Mouse (Mus musculus) megakaryocyte, embryonic 14.5 days (primary cell): ENCODE data around the gene Wasf1. TPM values are rescaled to one million over a fixed set of nuclear protein-coding genes. Genes with fewer than 3 reads are reported as not detected.

Experiments used
- H3K27me3 ChIP-seq: replicated peaks from 2 replicates; pipeline ENCODE3; 2012; ENCODE audit warnings: inconsistent platforms
- H3K36me3 ChIP-seq: replicated peaks from 2 replicates; pipeline ENCODE3; 2012; ENCODE audit warnings: low read length, inconsistent platforms, mixed read lengths
- H3K4me1 ChIP-seq: 2 replicates; pipeline ENCODE4 v1.6.1; 2012; ENCODE audit warnings: inconsistent platforms
- H3K4me3 ChIP-seq: replicated peaks from 2 replicates; pipeline ENCODE3; 2012; ENCODE audit warnings: moderate library complexity, mild to moderate bottlenecking, inconsistent platforms
- H3K9me3 ChIP-seq: 2 replicates; pipeline ENCODE4 v1.6.1; 2012; ENCODE audit warnings: inconsistent platforms
- FLI1 ChIP-seq: IDR thresholded peaks from 2 replicates; pipeline ENCODE4 v1.6.1; 2012; ENCODE audit warnings: low read length, inconsistent platforms, mixed read lengths
- GATA1 ChIP-seq: IDR thresholded peaks from 3 replicates; pipeline ENCODE4 v1.6.1; 2012; ENCODE audit warnings: mixed read lengths, low read length, inconsistent platforms, borderline replicate concordance
- polyA plus RNA-seq: library from polyadenylated mRNA; stranded (reverse); fragments of >175 nt; gene quantifications from 2 replicates; pipeline ENCODE4 v1.2.3, GENCODE M21; 2012; ENCODE audit warnings: low replicate concordance; ENCODE audit not compliant: insufficient read depth

The Wasf1 gene
- polyA plus RNA-seq, 1 experiment = 1.5 TPM

DNA sequence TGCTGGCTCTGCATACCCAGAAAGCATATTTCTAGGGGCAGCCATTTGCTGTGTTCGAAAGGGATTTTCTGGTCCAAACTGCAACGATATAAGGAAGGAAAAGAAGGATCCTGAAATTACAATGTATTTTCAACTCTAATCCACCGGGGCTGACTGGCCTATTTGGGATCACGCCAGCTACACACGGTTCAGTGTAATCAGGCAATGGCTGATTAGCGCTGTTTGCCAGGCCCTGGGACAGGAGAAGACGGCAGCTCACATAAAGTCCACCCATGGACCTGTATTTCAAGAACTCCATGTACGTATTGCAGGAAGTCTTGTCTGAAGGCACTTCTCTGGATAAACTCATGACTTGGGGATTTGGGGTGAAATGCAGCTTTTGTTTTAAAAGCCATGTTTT lies 25.7 kb upstream of the Wasf1 start:
- no peak for TF ChIP-seq FLI1
- TF ChIP-seq GATA1 = no peak
- peaks cover 55% of the 10 kb centered on the region for H3K36me3 ChIP-seq

DNA sequence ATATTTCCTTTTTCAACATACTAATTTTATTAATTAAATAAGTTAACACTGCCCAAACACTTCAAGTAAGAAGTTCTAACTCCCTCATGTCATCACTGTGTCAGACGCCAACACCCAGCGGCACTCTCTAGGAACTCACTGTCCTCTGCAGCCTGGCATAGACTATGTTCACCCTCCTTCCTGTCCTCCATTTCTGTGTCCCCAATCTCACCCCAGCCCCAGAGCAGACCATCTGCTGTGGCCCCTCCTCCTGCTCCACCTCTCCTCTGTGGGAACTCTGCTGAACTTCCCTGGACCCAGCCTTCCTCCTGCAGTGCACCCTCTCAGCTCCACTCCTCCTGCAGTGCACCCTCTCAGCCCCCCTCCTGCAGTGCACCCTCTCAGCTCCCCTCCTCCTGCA lies 15.2 kb upstream of the Wasf1 start:
- H3K27me3 ChIP-seq = no peaks in the 10 kb centered on the region
- H3K9me3 ChIP-seq = peaks cover 17% of the 10 kb centered on the region
- H3K4me3 ChIP-seq = peak overlapping the region; percentile 3
- peaks cover 60% of the 10 kb centered on the region for H3K36me3 ChIP-seq
- no peak for TF ChIP-seq GATA1
- no peak for TF ChIP-seq FLI1
- H3K4me1 ChIP-seq = peaks cover 43% of the 10 kb centered on the region

More for the DNA sequence above, 25.7 kb upstream of the Wasf1 start:
- peaks cover 33% of the 10 kb centered on the region for H3K4me1 ChIP-seq
- no peak overlapping the region for H3K4me3 ChIP-seq
- no peaks in the 10 kb centered on the region for H3K9me3 ChIP-seq
- H3K27me3 ChIP-seq = no peaks in the 10 kb centered on the region

DNA sequence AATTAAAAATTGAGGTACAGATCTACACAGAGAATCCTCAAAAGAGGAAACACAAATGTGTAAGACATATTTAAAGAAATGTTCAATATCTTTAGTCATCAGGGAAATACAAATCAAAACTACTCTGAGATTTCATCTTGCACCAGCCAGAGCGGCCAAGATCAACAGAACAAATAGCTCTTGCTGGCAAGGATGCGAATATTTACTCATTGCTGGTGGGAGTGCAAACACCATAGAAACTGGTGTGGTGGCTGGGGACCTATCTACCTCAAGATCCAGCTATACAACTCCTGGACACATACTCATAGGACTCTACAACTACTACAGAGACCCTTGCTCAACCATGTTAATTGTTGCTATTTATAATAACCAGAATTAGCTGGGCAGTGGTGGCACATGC lies 12.0 kb upstream of the Wasf1 start:
- no peaks in the 10 kb centered on the region for H3K27me3 ChIP-seq
- peaks cover 60% of the 10 kb centered on the region for H3K4me1 ChIP-seq
- TF ChIP-seq FLI1 (no peak), GATA1 (no peak)
- peaks cover 56% of the 10 kb centered on the region for H3K36me3 ChIP-seq
- H3K9me3 ChIP-seq = no peaks in the 10 kb centered on the region
- H3K4me3 ChIP-seq = no peak overlapping the region

DNA sequence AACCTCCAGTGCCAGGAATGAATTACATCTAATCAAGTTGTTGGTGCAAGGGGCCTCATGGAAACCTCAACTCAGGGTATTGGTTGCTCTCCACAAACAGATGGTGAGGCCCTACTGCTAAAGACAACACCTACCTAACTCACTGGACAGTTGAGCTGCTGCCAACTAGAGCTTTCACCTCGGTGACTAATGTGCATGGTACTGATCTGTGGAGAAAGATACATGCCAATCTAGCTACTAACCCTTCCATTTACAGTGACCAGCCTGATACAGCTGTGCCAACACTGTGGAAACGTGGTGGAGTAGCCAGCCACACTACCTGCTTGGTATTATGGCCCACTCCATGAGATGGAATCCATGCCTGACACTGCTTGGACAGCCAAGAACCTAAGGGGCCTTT lies 11.2 kb upstream of the Wasf1 start:
- no peak for TF ChIP-seq FLI1
- Histone ChIP-seq H3K9me3 (no peaks in the 10 kb centered on the region), H3K36me3 (peaks cover 54% of the 10 kb centered on the region), H3K4me1 (peaks cover 64% of the 10 kb centered on the region), H3K4me3 (no peak overlapping the region), H3K27me3 (no peaks in the 10 kb centered on the region)

DNA sequence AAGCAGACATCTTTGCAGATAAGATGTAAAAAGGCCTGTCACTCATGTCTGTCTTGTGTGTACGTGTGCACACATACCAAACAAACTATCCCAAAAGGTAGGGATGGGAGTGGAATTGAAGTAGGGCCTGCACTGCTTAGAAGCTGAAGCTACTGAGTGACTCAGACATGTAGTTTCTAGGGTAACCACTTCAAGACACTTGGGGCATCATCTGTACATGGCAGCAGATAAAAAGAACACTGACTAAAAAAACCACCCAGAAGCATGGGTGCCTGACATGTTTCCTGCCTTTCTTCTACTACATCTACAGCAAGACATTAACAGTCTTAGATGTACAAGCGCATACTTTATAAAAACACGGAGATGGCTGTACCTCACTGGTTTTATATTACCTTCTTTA lies 5.0 kb upstream of the Wasf1 start:
- no peaks in the 10 kb centered on the region for H3K9me3 ChIP-seq
- no peaks in the 10 kb centered on the region for H3K27me3 ChIP-seq
- peak overlapping the region; percentile 3 for H3K4me3 ChIP-seq
- H3K4me1 ChIP-seq = peaks cover 65% of the 10 kb centered on the region
- no peak for TF ChIP-seq FLI1
- TF ChIP-seq GATA1 = no peak
- H3K36me3 ChIP-seq = peaks cover 59% of the 10 kb centered on the region

DNA sequence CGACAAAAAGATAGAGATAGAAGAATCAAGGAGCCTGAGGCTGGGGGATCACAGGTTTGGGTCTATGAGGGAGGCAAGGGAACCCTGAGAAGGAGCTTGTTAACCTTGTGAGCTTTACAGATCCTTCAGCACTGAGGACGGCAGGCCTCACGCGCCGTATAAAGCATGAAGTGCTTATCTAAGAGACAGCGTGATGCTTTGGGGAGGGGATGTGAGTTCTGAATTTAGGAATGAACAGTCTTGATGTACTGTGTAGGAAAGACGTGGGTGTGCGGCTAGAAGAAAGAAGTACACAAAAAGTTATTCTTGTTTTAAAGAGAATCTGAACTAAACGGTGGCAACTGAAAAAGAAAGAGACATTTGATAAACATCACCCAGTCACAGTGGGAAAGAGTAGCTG lies 3.3 kb upstream of the Wasf1 start:
- Histone ChIP-seq H3K36me3 (peaks cover 45% of the 10 kb centered on the region), H3K4me1 (peaks cover 66% of the 10 kb centered on the region), H3K27me3 (peaks cover 14% of the 10 kb centered on the region), H3K4me3 (no peak overlapping the region), H3K9me3 (no peaks in the 10 kb centered on the region)
- TF ChIP-seq GATA1 (no peak), FLI1 (no peak)

DNA sequence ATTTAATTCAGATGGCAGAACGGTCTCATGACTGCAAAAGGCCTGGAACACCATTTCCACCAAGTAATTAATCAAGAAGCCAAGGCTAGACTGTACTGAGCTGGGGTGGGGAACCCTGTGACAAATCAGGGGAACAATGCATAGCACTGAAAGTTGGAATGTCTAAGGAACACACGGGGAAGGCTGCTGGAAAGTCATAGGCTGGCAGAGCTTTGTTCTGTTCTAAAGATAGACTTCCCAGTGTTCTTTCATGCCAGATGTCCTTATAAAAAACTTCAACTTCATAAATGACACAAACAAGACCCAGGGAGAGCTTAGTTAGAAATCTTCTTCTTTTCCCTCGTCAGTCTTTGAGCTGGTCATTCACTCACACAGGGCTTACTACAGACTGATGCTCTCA lies 2.0 kb upstream of the Wasf1 start:
- H3K4me1 ChIP-seq = peaks cover 62% of the 10 kb centered on the region
- TF ChIP-seq GATA1 (no peak), FLI1 (no peak)
- peaks cover 32% of the 10 kb centered on the region for H3K36me3 ChIP-seq
- H3K27me3 ChIP-seq = peaks cover 17% of the 10 kb centered on the region
- H3K9me3 ChIP-seq = no peaks in the 10 kb centered on the region
- no peak overlapping the region for H3K4me3 ChIP-seq

DNA sequence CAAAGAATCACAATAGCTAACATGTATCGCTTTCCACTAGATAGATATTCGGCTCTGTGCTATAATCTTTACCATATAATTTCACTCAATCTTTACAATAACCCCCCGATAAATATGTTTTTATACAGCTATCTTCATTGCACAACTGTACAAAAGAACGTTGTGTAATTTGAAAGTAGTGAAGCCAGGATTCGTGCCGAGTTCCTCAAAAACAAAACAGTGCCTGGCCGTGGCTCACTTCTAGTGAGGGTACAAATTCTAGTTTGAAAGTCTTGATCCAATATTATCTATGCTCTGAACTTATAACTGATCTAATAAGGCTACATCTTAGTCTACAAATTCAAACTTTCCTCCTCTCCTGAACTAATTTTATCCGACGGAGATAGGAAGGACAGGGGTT lies 942 bp upstream of the Wasf1 start:
- Histone ChIP-seq H3K27me3 (peaks cover 17% of the 10 kb centered on the region), H3K4me3 (peak overlapping the region; percentile 98), H3K36me3 (peaks cover 24% of the 10 kb centered on the region), H3K4me1 (peaks cover 55% of the 10 kb centered on the region), H3K9me3 (no peaks in the 10 kb centered on the region)
- TF ChIP-seq GATA1 (no peak), FLI1 (no peak)

DNA sequence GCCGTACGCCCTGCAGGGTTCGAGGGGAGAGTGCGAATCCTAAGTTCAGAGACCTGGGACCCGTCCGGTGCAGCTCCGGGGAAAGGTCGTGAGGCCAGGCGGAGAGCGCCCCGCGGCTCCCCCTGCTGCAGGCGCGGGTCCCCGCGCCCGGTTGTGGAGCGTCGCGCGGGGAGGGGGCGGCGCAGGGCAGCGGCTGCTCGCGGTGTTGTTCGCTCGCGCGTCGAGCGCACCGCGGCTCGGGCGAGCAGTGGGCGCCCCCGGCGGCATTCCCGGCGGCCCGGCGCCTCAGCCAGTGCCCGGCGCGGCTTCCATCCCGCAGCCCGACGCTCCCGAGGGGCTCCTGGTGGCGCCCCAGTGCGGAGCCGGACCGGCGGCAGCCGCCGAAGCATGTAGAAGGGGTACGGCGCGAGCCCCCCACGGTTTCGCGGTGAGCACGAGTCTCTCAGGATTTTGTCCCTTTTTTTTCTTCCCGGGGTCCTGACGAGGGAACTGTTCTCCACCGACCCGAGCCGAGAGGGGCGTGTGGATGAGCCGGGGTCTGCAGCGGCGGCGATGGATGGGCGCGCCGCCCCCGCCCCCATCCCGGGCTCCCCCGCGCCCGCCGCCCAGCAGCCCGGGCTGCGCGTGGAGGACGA lies 486 bp downstream of the Wasf1 start:
- Histone ChIP-seq H3K4me1 (peaks cover 42% of the 10 kb centered on the region), H3K27me3 (peaks cover 20% of the 10 kb centered on the region), H3K9me3 (no peaks in the 10 kb centered on the region), H3K36me3 (peaks cover 15% of the 10 kb centered on the region), H3K4me3 (peak overlapping the region; percentile 98)
- no peak for TF ChIP-seq FLI1

DNA sequence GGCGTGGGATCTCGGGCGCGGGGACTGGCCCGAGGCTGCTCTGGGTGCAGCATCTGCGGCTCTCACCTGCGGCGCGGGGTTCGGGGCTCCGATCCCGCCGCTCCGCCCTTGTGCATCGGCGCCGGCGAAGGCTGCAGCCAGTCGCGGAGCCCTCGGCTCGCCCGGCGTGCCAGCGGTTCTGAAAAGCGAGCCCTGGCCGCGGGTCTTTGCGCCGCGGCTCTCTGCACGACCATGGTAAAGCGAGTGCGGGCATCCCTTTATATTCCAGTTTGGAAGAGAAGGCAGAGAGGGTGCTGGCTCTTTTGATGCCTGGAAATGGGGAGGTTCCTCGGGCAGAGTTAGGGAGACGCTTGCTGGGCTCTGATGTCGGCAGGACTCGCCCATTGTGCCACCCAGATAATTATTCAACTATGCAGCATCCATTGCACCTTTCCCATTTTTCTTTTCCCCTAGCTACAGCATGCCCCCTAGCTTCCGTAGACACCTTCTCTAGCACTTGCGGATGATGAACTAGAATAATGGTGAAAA lies 1.1 kb downstream of the Wasf1 start:
- no peaks in the 10 kb centered on the region for H3K9me3 ChIP-seq
- peaks cover 11% of the 10 kb centered on the region for H3K36me3 ChIP-seq
- H3K27me3 ChIP-seq = peaks cover 20% of the 10 kb centered on the region
- no peak for TF ChIP-seq GATA1
- no peak for TF ChIP-seq FLI1
- H3K4me1 ChIP-seq = peaks cover 36% of the 10 kb centered on the region
- H3K4me3 ChIP-seq = peak overlapping the region; percentile 98
